ENCODE assay signal across 17 mouse cellular contexts in the genomic region with DNA sequence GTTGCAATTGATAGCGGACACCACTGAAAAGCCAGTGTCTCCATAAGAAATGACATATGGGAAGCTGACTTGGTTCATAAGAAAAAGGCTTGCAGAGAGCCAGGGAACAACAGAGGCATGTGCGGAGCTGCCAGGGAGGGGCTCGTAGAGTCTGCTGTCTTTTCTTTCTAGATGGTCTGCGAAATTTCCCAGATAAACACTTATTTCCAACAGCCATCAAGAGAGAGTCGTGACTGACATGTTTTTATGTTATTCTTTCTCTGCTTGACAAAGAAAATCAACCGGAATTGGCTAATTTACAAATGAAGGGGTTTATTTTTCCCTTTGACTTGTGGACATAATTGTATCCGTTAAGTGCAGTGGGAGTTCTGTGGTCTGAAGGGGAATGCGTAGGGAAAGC.
DNase-seq lines count a peak whose midpoint lies in the region; ATAC-seq and TF ChIP-seq lines count a peak whose summit lies in the region.
"Had no signal": no experiment of that assay in that cellular context is flagged by ENCODE, and none has a peak within 500 bp of the region (broad histone marks: within the 10 kb centered on the region; RNA-seq: fewer than 3 reads in every experiment).

No protein-coding gene starts in this region.

- no peak for DNase-seq in forebrain, embryonic 10.5 days (ENCODE audit: extremely low spot score, low spot score)
- DNase-seq in forebrain, postnatal 0 days: peak; percentile 39
- DNase-seq in forebrain, embryonic 11.5 days (ENCODE audit: low spot score): no peak
- peak; percentile 58 for DNase-seq in brain, embryonic 14.5 days (ENCODE audit: low read depth)
- DNase-seq in embryonic facial prominence, embryonic 10.5 days (ENCODE audit: low spot score): no peak
- DNase-seq: adrenal gland, adult 2 months; adrenal gland, postnatal 10 days; adrenal gland, postnatal 25 days; cerebellum, adult 11-12 months; cerebellum, adult 2 months; cerebellum, adult 9-10 months; cerebellum, postnatal 10 days; cerebellum, postnatal 25 days had no signal

- no peak overlapping the region for H3K4me3 ChIP-seq in forebrain, embryonic 15.5 days
- H3K4me3 ChIP-seq in forebrain, embryonic 10.5 days: no peak overlapping the region
- no peak overlapping the region for H3K4me3 ChIP-seq in forebrain, postnatal 0 days (ENCODE audit: low read depth, low read length)
- H3K4me3 ChIP-seq in forebrain, embryonic 11.5 days (ENCODE audit: low read depth, low read length): no peak overlapping the region
- no peak overlapping the region for H3K4me3 ChIP-seq in embryonic facial prominence, embryonic 10.5 days
- H3K4me3 ChIP-seq: embryonic facial prominence, embryonic 13.5 days; embryonic facial prominence, embryonic 15.5 days; erythroblast, embryonic 14.5 days had no signal

- ATAC-seq in forebrain, embryonic 15.5 days (replicated peaks): no peak
- ATAC-seq in forebrain, postnatal 0 days: peak; percentile 58; the same call in 1 of the 2 replicates
- no peak for ATAC-seq in forebrain, embryonic 11.5 days (replicated peaks; ENCODE audit: low FRiP score)

- no peaks in the 10 kb centered on the region for H3K36me3 ChIP-seq in forebrain, embryonic 15.5 days
- H3K36me3 ChIP-seq in forebrain, embryonic 10.5 days (replicated peaks): no peaks in the 10 kb centered on the region
- no peaks in the 10 kb centered on the region for H3K36me3 ChIP-seq in forebrain, postnatal 0 days (ENCODE audit: insufficient read depth)
- H3K36me3 ChIP-seq in forebrain, embryonic 11.5 days (ENCODE audit: control insufficient read depth, insufficient read depth, low read length): no peaks in the 10 kb centered on the region
- no peaks in the 10 kb centered on the region for H3K36me3 ChIP-seq in embryonic facial prominence, embryonic 10.5 days (replicated peaks)
- H3K36me3 ChIP-seq: embryonic facial prominence, embryonic 13.5 days; embryonic facial prominence, embryonic 15.5 days had no signal

- H3K4me2 ChIP-seq in forebrain, embryonic 15.5 days (replicated peaks): no peak overlapping the region
- no peak overlapping the region for H3K4me2 ChIP-seq in forebrain, postnatal 0 days (ENCODE audit: low read depth)
- no peak overlapping the region for H3K4me2 ChIP-seq in forebrain, embryonic 11.5 days (ENCODE audit: low read depth, low read length, severe bottlenecking)
- H3K4me2 ChIP-seq: embryonic facial prominence, embryonic 13.5 days; embryonic facial prominence, embryonic 15.5 days had no signal

- H3K27me3 ChIP-seq in forebrain, embryonic 15.5 days: no peaks in the 10 kb centered on the region
- H3K27me3 ChIP-seq in forebrain, embryonic 10.5 days (ENCODE audit: poor library complexity, severe bottlenecking): peaks cover 58% of the 10 kb centered on the region
- H3K27me3 ChIP-seq in forebrain, postnatal 0 days (ENCODE audit: insufficient read depth, low read length): no peaks in the 10 kb centered on the region
- H3K27me3 ChIP-seq in forebrain, embryonic 11.5 days (ENCODE audit: control insufficient read depth, insufficient read depth, low read length): peaks cover 3% of the 10 kb centered on the region; the same call in 1 of the 2 replicates
- H3K27me3 ChIP-seq in embryonic facial prominence, embryonic 10.5 days (replicated peaks; ENCODE audit: low read depth, poor library complexity, severe bottlenecking): 0 out of 2 replicates have a peak, but pooled peaks cover 6% of the 10 kb centered on the region
- H3K27me3 ChIP-seq: embryonic facial prominence, embryonic 13.5 days; embryonic facial prominence, embryonic 15.5 days had no signal

- H3K4me1 ChIP-seq in forebrain, embryonic 15.5 days: peaks cover 24% of the 10 kb centered on the region
- peaks cover 62% of the 10 kb centered on the region for H3K4me1 ChIP-seq in forebrain, embryonic 10.5 days
- H3K4me1 ChIP-seq in forebrain, postnatal 0 days (ENCODE audit: insufficient read depth): peaks cover 13% of the 10 kb centered on the region; the same call in 1 of the 2 replicates
- peaks cover 2% of the 10 kb centered on the region; the same call in 1 of the 2 replicates for H3K4me1 ChIP-seq in forebrain, embryonic 11.5 days (replicated peaks; ENCODE audit: control insufficient read depth, insufficient read depth, low read length)
- peaks cover 4% of the 10 kb centered on the region for H3K4me1 ChIP-seq in embryonic facial prominence, embryonic 10.5 days
- H3K4me1 ChIP-seq: embryonic facial prominence, embryonic 13.5 days; embryonic facial prominence, embryonic 15.5 days had no signal

- no peaks in the 10 kb centered on the region for H3K9me3 ChIP-seq in forebrain, embryonic 15.5 days
- H3K9me3 ChIP-seq in forebrain, embryonic 10.5 days: no peaks in the 10 kb centered on the region
- H3K9me3 ChIP-seq in forebrain, postnatal 0 days (ENCODE audit: low read length): no peaks in the 10 kb centered on the region
- H3K9me3 ChIP-seq in forebrain, embryonic 11.5 days (ENCODE audit: control insufficient read depth, low read length): no peaks in the 10 kb centered on the region
- H3K9me3 ChIP-seq in embryonic facial prominence, embryonic 10.5 days: no peaks in the 10 kb centered on the region
- H3K9me3 ChIP-seq: embryonic facial prominence, embryonic 13.5 days; embryonic facial prominence, embryonic 15.5 days had no signal

- peak overlapping the region; percentile 52 for H3K27ac ChIP-seq in forebrain, embryonic 15.5 days (replicated peaks)
- H3K27ac ChIP-seq in forebrain, embryonic 10.5 days: no peak overlapping the region
- H3K27ac ChIP-seq in forebrain, postnatal 0 days (ENCODE audit: low read depth, low read length): no peak overlapping the region
- no peak overlapping the region for H3K27ac ChIP-seq in forebrain, embryonic 11.5 days (ENCODE audit: low read depth, low read length)
- H3K27ac ChIP-seq in embryonic facial prominence, embryonic 10.5 days (replicated peaks): no peak overlapping the region
- H3K27ac ChIP-seq: embryonic facial prominence, embryonic 13.5 days; embryonic facial prominence, embryonic 15.5 days had no signal

- no peak for TF ChIP-seq CTCF in forebrain, postnatal 0 days (IDR thresholded peaks at IDR 0.05; ENCODE audit: low read depth)
- no peak for TF ChIP-seq CTCF in brain, embryonic 14.5 days (IDR thresholded peaks at IDR 0.05; ENCODE audit: borderline replicate concordance, extremely low read depth, insufficient read depth, insufficient read length)

- H3K9ac ChIP-seq in forebrain, embryonic 15.5 days (replicated peaks): no peak overlapping the region
- no peak overlapping the region for H3K9ac ChIP-seq in forebrain, postnatal 0 days
- no peak overlapping the region for H3K9ac ChIP-seq in forebrain, embryonic 11.5 days (ENCODE audit: low read length)
- H3K9ac ChIP-seq: embryonic facial prominence, embryonic 13.5 days; embryonic facial prominence, embryonic 15.5 days had no signal

- TF ChIP-seq POLR2A in brain, embryonic 14.5 days (IDR thresholded peaks at IDR 0.05; ENCODE audit: borderline replicate concordance, extremely low read depth, insufficient read depth, insufficient read length, poor library complexity, severe bottlenecking): no peak

- WGBS in forebrain, embryonic 15.5 days: 19% methylated on average over 8 of the region's 8 CpGs
- 55% methylated on average over 8 of the region's 8 CpGs for WGBS in forebrain, embryonic 10.5 days
- 19% methylated on average over 8 of the region's 8 CpGs for WGBS in forebrain, postnatal 0 days
- WGBS in forebrain, embryonic 11.5 days: 47% methylated on average over 8 of the region's 8 CpGs
- 55% methylated on average over 8 of the region's 8 CpGs for WGBS in embryonic facial prominence, embryonic 10.5 days

Comparison
In these comparisons a context has a peak if more than half of its experiments do, and no peak if none do; other contexts are left out.
1. DNase-seq: peak in forebrain, postnatal 0 days (single experiment) and brain, embryonic 14.5 days (single experiment); none in forebrain, embryonic 10.5 days (single experiment), forebrain, embryonic 11.5 days (single experiment) and embryonic facial prominence, embryonic 10.5 days (single experiment).